Mouse (Mus musculus): ENCODE results near the gene Kcnn3. TPM values are rescaled to one million over a fixed set of nuclear protein-coding genes. Genes with fewer than 3 reads are reported as not detected.

Gene Kcnn3
- polyA plus RNA-seq, 1 experiment from 2014 or later, result 2.5 TPM

DNA sequence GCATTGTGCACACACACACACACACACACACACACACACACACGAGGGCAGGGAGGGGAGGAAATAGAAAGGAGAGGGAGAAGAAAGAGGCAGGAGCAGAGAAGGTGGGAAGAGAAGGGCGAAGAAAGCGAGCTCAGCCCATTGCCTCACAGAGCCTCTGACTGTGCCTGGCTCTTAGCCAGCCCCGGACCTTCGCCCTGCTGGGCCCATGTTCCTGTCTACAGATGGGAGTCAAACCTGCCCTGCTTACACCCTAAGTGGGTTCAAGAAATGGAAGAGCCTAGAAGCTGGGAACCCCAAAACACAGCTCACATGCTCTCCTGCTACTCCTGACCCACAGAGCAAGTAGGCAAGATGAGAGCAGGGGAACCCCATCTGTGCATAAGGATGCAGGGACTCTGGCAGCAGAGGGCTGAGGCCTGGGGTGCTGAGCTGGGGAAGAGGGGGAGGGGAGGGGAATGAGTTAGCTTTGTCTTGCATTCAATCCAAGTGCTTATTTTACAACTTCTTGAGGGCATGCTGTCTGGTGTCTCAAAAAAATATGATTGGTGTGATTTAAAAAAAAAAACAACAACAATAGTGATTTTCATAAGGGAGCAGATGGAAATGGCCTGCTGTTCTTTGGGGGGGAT, 105.0 kb downstream of the Kcnn3 start:
- Histone ChIP-seq H3K4me1 (peaks cover 4% of the 10 kb centered on the region; the same call in 1 of the 2 replicates), H3K4me3 (no peak overlapping the region), H3K4me2 (replicated peaks) (no peak overlapping the region), H3K9me3 (no peaks in the 10 kb centered on the region), H3K27ac (no peak overlapping the region), H3K9ac (no peak overlapping the region), H3K27me3 (no peaks in the 10 kb centered on the region), H3K36me3 (no peaks in the 10 kb centered on the region)
- ATAC-seq (ENCODE audit: insufficient number of reproducible peaks, insufficient read depth, low FRiP score, low TSS enrichment), result no peak
- 73% methylated on average over 5 of the region's 5 CpGs for whole genome bisulfite sequencing

DNA sequence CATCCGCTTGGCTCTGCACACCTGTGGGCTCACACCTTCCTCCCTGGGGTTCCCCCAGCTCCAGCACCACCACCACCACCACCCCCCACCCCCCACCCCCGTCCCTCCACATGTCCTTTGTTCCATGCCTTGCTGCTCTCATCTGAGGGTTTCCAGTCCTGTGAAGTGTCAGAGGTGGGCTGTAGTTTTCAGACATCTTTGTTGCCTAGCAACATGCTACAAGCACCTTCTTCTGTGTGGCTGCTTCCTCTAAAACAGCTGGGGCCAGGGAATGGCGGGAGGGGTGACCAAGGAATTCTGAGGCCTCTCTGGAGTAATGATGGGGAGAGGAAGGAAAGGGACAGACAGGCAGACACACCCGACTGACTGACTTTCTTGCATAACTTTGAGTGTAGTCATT, 106.6 kb downstream of the Kcnn3 start:
- Histone ChIP-seq H3K36me3 (no peaks in the 10 kb centered on the region), H3K9ac (no peak overlapping the region), H3K4me3 (no peak overlapping the region), H3K4me1 (peaks cover 4% of the 10 kb centered on the region; the same call in 1 of the 2 replicates), H3K27me3 (no peaks in the 10 kb centered on the region), H3K4me2 (replicated peaks) (no peak overlapping the region), H3K27ac (no peak overlapping the region), H3K9me3 (no peaks in the 10 kb centered on the region)
- 56% methylated on average over 4 of the region's 4 CpGs for WGBS
- ATAC-seq (ENCODE audit: insufficient number of reproducible peaks, insufficient read depth, low FRiP score, low TSS enrichment), result peak; percentile 13; the same call in 1 of the 2 replicates

DNA sequence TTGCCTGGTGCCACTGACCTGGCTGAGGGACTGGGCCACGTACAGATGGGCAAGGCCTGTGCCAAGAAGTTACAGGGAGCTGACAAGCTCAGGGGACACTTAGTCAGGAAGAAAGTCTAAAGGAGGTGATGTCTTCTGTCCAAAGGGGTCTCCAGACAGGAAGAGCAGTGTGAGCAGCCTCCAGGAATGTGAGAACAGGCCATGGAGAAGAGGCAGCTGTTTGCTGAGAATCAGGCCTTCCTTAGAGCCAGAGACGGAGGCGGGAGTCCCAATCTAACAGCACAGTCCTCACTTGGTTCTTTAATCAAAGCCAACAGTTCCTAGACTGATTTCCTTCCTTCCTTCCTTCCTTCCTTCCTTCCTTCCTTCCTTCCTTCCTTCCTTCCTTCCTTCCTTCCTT, 109.8 kb downstream of the Kcnn3 start:
- no peak overlapping the region for H3K4me3 ChIP-seq
- ATAC-seq (ENCODE audit: insufficient number of reproducible peaks, insufficient read depth, low FRiP score, low TSS enrichment), result no peak
- no peaks in the 10 kb centered on the region for H3K9me3 ChIP-seq
- H3K4me2 ChIP-seq (replicated peaks), result no peak overlapping the region
- 72% methylated on average over 3 of the region's 3 CpGs for WGBS
- no peak overlapping the region for H3K9ac ChIP-seq
- no peaks in the 10 kb centered on the region for H3K36me3 ChIP-seq
- H3K27ac ChIP-seq, result no peak overlapping the region
- no peaks in the 10 kb centered on the region for H3K4me1 ChIP-seq
- no peaks in the 10 kb centered on the region for H3K27me3 ChIP-seq

DNA sequence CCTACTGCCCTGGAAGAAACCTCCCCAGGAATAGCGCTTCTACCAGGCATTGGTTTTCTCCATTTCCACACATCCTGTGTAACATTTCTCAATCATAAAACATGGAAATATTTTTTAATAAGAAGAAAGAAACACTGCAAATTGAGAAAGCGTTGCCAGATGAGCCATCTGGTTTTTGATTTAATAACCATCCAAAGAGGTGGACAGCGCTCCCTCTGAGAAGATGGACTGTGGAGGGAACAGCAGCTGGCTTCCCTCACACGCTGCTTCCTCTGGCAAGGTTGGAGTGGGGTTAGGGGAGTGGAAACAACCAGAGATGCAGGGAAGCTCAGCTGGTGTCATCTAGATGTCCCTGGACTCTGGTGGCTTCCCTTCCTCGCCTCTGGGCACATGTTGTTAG, 111.8 kb downstream of the Kcnn3 start:
- Histone ChIP-seq H3K36me3 (no peaks in the 10 kb centered on the region), H3K27ac (no peak overlapping the region), H3K27me3 (no peaks in the 10 kb centered on the region), H3K4me3 (no peak overlapping the region), H3K9ac (no peak overlapping the region), H3K4me2 (replicated peaks) (no peak overlapping the region), H3K4me1 (no peaks in the 10 kb centered on the region), H3K9me3 (no peaks in the 10 kb centered on the region)
- 73% methylated on average over 5 of the region's 5 CpGs for WGBS
- ATAC-seq (ENCODE audit: insufficient number of reproducible peaks, insufficient read depth, low FRiP score, low TSS enrichment), result no peak

DNA sequence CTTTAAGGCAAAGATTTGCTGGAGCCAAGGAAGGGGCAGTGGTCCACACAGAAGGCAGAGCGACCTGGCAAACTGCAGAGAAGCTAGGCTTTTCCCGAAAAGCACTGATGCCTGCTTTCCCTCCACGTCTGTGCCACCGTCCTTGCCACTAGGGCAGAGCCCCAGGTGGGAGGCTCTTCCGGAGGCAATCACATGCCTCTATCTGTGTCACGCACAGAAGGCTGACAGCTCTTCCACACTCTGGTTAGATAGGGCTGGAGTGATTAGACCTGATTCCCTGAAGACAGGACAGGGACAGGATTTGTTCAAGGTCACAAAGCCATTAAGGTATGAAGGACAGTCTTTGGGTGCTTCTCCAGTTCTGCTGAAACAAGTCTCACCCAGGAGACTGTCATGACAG, 113.6 kb downstream of the Kcnn3 start:
- H3K9ac ChIP-seq, result no peak overlapping the region
- no peak overlapping the region for H3K27ac ChIP-seq
- WGBS, result 86% methylated on average over 6 of the region's 6 CpGs
- no peaks in the 10 kb centered on the region for H3K36me3 ChIP-seq
- H3K4me1 ChIP-seq, result no peaks in the 10 kb centered on the region
- no peak for ATAC-seq (ENCODE audit: insufficient number of reproducible peaks, insufficient read depth, low FRiP score, low TSS enrichment)
- no peak overlapping the region for H3K4me3 ChIP-seq
- no peak overlapping the region for H3K4me2 ChIP-seq (replicated peaks)
- H3K27me3 ChIP-seq, result no peaks in the 10 kb centered on the region
- H3K9me3 ChIP-seq, result no peaks in the 10 kb centered on the region

DNA sequence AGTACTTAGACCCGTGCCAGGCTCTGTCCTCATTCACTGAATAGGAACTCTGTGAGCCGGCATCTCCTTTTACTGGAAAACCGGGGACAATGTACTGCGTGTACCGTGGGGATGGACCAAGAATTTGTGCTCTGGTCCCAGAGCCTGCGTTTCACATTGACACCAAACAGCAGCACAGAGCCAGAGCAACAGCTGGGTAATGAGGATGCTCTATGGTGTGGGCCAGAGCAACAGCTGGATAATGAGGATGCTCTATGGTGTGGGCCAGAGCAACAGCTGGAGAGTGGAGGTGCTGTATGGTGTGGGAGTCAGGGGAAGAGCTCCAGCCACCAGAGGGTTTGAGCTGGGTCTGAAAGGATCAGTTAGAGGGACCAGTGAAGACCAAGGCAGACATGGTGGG, 114.0 kb downstream of the Kcnn3 start:
- Histone ChIP-seq H3K4me2 (replicated peaks) (no peak overlapping the region), H3K4me1 (no peaks in the 10 kb centered on the region), H3K9ac (no peak overlapping the region), H3K36me3 (no peaks in the 10 kb centered on the region), H3K27ac (no peak overlapping the region), H3K27me3 (no peaks in the 10 kb centered on the region), H3K4me3 (no peak overlapping the region), H3K9me3 (no peaks in the 10 kb centered on the region)
- WGBS, result 91% methylated on average over 6 of the region's 6 CpGs
- no peak for ATAC-seq (ENCODE audit: insufficient number of reproducible peaks, insufficient read depth, low FRiP score, low TSS enrichment)

DNA sequence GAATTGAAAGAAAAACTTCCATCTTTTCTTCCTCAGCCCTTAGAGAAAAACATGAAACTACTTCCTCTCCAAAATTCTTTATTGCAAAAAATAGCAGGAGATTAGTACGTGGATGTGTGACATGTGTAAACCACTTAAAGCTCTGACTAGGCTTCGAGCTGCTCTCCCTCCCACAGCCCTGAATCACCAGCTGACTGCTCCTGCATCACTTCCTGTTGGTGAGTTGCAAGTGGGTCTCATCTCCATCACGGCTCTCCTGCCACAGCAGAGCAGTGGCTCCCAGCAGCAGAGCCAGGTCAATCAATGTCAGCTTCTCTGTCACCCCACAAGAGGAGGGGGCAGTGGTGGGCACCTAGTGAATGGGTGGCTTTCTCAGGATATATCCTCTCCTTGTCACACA, 120.8 kb downstream of the Kcnn3 start:
- Histone ChIP-seq H3K4me2 (replicated peaks) (no peak overlapping the region), H3K27ac (no peak overlapping the region), H3K27me3 (no peaks in the 10 kb centered on the region), H3K36me3 (no peaks in the 10 kb centered on the region), H3K4me1 (no peaks in the 10 kb centered on the region), H3K4me3 (no peak overlapping the region), H3K9me3 (no peaks in the 10 kb centered on the region), H3K9ac (no peak overlapping the region)
- WGBS, result 32% methylated on average over 3 of the region's 3 CpGs
- ATAC-seq (ENCODE audit: insufficient number of reproducible peaks, insufficient read depth, low FRiP score, low TSS enrichment), result no peak

DNA sequence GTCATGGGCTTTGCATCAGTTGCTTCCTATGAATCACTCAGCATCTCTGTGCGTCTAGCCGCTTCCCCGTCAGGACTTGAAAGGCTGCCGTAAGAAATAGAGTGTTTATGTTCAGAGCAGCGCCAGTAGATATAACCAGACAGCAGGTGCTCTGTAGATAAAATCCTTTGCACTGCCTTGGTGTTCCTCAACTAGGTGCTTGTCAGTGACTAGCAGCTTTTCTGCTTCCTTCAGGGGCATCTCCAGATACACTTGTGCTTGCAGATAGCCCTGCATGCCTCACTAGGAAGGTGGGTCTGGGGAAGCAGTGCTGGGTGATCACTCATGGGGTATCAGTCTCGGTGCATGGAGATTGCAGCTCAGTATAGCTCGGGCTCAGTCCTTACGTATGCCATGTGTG, 123.4 kb downstream of the Kcnn3 start:
- no peak overlapping the region for H3K4me3 ChIP-seq
- no peaks in the 10 kb centered on the region for H3K9me3 ChIP-seq
- WGBS, result 77% methylated on average over 8 of the region's 8 CpGs
- H3K36me3 ChIP-seq, result no peaks in the 10 kb centered on the region
- H3K9ac ChIP-seq, result no peak overlapping the region
- ATAC-seq (ENCODE audit: insufficient number of reproducible peaks, insufficient read depth, low FRiP score, low TSS enrichment), result no peak
- no peak overlapping the region for H3K4me2 ChIP-seq (replicated peaks)
- H3K27ac ChIP-seq, result no peak overlapping the region
- peaks cover 19% of the 10 kb centered on the region for H3K4me1 ChIP-seq
- H3K27me3 ChIP-seq, result no peaks in the 10 kb centered on the region

DNA sequence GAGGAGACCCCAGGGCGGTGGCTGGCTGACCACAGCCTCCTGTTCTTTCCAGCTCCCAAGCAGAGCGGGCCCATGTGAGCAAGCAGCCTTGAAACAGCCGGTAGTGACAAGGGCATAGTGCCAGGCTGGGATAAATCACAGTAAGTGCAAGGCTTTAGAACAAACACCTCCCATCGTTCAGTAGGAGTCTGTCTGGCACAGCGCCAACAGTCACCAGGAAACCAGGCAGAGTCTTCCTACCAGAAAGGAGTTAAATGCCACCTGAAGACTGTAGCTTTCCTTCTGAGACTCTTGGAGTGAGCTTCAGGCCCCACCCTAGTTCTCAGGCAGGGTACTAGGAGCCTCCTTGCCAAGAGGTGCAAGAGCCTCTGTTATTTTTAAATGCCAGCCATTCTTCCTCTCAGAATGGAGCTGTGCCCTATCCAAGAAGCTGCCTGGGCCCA, 126.9 kb downstream of the Kcnn3 start:
- Histone ChIP-seq H3K36me3 (no peaks in the 10 kb centered on the region), H3K4me2 (replicated peaks) (no peak overlapping the region), H3K4me1 (peaks cover 19% of the 10 kb centered on the region), H3K27ac (peak overlapping the region; percentile 85), H3K27me3 (no peaks in the 10 kb centered on the region), H3K9ac (no peak overlapping the region), H3K4me3 (no peak overlapping the region), H3K9me3 (no peaks in the 10 kb centered on the region)
- no peak for ATAC-seq (ENCODE audit: insufficient number of reproducible peaks, insufficient read depth, low FRiP score, low TSS enrichment)
- WGBS, result 66% methylated on average over 5 of the region's 5 CpGs

DNA sequence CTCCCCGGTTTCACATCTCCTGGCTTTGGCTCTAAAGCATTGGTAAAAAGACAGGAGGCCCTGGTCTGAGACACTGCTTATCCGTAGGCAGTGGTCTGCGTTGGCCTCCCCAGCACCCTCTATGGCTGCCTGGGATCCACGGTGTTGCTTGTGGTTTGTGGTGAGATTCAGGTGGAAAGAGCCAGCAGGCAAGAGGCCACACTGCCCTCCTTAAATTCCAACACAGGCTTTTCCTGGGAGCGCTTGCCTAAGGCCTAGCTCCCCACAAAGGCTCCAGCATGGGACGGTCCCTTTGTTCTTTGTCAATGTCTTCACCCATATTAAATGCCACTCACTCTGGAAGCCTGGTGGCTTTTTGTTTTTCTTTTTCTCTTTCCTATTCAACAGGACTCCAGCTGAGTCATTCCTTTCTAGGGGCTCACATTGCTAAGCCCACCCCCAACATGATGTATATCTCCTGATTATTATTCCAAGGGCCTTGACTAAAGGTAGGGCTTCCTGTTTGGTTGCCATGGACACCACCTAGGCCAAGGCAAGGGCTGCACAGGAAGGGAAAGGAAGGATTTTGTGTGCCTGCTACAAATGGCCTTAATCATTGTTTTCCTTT, 127.4 kb downstream of the Kcnn3 start:
- Histone ChIP-seq H3K9me3 (no peaks in the 10 kb centered on the region), H3K9ac (no peak overlapping the region), H3K27me3 (no peaks in the 10 kb centered on the region), H3K4me2 (replicated peaks) (no peak overlapping the region), H3K4me3 (no peak overlapping the region), H3K4me1 (peaks cover 19% of the 10 kb centered on the region), H3K36me3 (no peaks in the 10 kb centered on the region), H3K27ac (peak overlapping the region; percentile 85)
- WGBS, result 46% methylated on average over 6 of the region's 6 CpGs
- ATAC-seq (ENCODE audit: insufficient number of reproducible peaks, insufficient read depth, low FRiP score, low TSS enrichment), result peak; percentile 75; the same call in 1 of the 2 replicates

DNA sequence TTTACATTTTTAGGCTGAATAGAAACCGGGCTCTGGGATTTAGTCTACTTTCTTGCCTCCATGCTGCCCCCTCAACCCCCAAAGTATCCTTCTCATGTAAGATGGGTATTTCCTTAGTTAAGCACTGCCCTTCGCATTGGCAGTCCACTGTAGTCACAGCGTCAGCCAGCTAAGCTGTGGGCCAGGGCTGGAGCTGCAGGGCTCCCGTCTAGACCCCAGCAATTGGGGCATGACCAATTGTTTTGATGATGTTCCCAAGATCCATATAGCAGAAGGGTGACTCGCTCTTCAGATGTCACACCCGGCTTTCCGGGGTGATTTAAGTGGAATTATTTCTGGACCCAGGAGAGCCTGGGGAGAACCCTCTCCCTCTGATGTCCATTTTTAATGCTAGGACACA, 129.9 kb downstream of the Kcnn3 start:
- H3K27me3 ChIP-seq, result no peaks in the 10 kb centered on the region
- no peak for ATAC-seq (ENCODE audit: insufficient number of reproducible peaks, insufficient read depth, low FRiP score, low TSS enrichment)
- H3K36me3 ChIP-seq, result no peaks in the 10 kb centered on the region
- no peak overlapping the region for H3K4me3 ChIP-seq
- no peaks in the 10 kb centered on the region for H3K9me3 ChIP-seq
- H3K27ac ChIP-seq, result no peak overlapping the region
- peaks cover 19% of the 10 kb centered on the region for H3K4me1 ChIP-seq
- H3K9ac ChIP-seq, result no peak overlapping the region
- H3K4me2 ChIP-seq (replicated peaks), result no peak overlapping the region
- WGBS, result 86% methylated on average over 7 of the region's 7 CpGs

DNA sequence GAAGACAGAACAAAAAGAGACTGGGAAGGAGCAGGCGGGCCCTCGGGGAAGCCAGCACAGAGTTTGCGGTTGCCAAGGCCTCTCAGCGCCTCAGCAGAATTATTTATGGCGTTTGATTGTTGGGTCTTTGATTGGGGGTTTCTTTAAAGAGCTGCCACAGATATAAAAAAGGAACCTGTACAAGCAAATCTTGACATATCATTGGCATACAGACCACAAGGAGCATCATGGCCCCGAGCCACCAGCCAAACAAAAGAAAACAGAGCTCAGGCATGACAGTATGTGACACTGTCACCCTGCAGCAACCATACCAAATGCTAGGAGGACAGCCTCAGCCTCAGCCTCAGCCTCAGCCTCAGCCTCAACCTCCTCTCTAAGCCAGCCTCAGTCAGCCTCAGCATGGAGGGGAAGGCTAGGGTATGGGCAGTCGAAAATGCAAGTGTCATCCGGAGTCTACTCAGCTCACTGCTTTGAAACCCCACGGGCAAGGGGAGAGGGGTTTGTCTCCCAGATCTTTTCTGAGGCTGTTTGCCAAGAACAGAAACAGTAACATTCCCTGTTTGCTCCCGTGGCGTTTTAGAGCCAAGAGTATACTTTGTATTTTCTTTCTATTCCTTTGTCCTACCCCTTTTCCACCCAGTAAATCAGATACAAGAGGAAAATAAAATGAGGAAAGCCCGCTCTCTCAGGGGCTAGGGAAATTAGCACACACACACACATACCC, 133.4 kb downstream of the Kcnn3 start:
- WGBS, result 73% methylated on average over 12 of the region's 12 CpGs
- Histone ChIP-seq H3K4me2 (replicated peaks) (no peak overlapping the region), H3K9me3 (no peaks in the 10 kb centered on the region), H3K27me3 (no peaks in the 10 kb centered on the region), H3K36me3 (no peaks in the 10 kb centered on the region), H3K4me3 (no peak overlapping the region), H3K27ac (no peak overlapping the region), H3K4me1 (no peaks in the 10 kb centered on the region), H3K9ac (no peak overlapping the region)
- ATAC-seq (ENCODE audit: insufficient number of reproducible peaks, insufficient read depth, low FRiP score, low TSS enrichment), result no peak

All from embryonic facial prominence, embryonic 12.5 days (tissue).